Mouse (Mus musculus) kidney, postnatal 36 days (tissue): ENCODE results near the gene Unc80.
A peak's percentile ranks its signal among the peaks of the same experiment; 100 is the strongest.
"Not testable (repeated sequence)": the region's sequence is repeated elsewhere in the genome, so short reads cannot be mapped to it uniquely, and the experiment has no call there.

ENCODE experiments used
- DNase-seq, 2 experiments: peaks; one replicate each; pipeline ENCODE4 v3.0.0; 2021 to 2022; ENCODE audit warnings: mixed read lengths in 2 of 2

Unc80 gene

GRCm38 (mm10) chr1:66638177-66638576, 170.0 kb downstream of the Unc80 start:
- DNase-seq = no peak

DNA sequence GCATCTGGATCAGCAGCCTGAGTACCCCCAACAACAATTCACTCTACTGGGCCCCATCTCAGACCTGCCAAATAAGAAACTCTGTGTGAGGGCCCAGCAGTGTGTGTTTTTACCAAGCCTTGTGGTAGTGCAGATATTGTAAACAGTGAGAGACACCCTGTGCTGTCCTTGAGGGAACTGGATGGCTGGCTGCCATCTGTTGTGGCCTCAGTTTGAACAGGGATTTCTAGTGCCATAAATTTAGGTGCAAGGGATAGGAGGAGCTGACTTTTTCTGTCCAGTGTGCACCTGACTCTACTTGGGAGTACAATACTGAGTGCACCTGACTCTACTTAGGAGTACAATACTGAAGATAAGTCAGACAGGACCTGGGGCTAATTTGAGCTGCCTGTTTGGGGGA, 178.7 kb downstream of the Unc80 start:
- no peak for DNase-seq

GRCm38 (mm10) chr1:66649568-66649967, 181.4 kb downstream of the Unc80 start:
- DNase-seq = no peak

GRCm38 (mm10) chr1:66650006-66650405, 181.8 kb downstream of the Unc80 start:
- DNase-seq = no peak

DNA sequence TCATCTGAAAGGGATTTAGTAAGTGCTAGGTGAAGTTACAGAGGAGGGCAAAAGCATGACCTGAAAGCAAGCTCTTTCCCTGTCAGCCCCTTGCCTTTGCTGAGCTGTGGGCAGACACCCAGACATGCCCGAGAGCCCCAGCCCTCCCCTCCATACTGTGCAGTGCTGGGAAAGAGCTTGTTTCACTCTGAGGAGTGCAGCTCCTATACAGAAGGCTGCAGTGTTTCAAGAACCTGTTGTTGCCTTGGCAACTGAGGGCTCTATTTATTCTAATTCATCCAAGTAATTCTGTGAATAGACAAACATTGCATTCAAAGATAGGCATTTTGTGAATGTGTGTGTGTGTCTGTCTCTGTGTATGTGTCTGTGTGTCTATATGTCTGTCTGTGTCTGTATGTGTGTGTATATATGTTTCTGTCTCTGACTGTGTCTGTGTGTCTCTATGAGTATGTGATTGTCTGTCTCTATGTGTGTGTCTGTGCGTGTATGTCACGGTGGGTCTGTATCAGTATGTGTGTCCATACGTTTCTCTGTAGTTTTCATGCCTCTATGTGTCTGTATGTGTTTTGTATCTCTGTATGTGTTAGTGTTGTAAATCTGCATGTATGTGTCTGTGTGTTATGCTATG, 187.1 kb downstream of the Unc80 start:
- no peak for DNase-seq

DNA sequence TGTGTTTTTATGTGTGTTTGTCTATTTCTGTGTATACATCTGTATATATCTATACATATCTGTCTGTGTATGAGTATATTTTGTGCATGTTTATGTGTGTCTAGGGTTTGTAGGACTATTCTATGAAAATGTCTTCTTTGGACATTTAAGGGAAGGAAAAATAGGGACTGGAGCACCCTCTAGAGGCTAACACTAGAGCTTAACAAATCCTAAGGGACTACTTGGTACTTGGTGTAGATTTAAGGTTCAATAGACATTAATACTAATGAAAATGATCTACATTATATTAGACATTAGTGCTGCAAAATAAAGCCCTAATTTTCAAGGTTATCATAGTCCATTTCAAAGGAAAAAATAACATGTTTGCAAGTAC, 187.6 kb downstream of the Unc80 start:
- DNase-seq = peak in 1 of 2 experiments; percentile 14

DNA sequence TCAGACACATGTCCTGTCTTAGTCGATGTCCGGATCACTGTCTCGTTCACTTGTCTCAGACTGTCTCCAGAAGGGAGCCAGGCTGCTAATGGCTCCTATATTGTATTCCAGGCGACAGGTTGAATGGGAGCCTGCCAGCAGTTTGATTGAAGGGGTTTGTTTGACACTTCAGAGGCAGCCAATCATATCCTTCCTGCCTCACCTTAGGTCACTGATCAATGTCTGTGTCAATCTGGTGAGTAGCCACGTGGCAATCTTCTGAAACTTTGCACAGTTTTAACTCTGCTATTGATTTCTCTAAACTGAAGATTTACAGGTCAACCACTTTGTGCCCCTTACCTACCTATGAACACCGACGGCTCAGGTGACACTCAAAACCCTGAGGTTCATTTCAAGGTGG, 203.3 kb downstream of the Unc80 start:
- no peak for DNase-seq

- no peak for DNase-seq
Measured at GRCm38 (mm10) chr1:66672812-66673211, 204.6 kb downstream of the Unc80 start.

DNA sequence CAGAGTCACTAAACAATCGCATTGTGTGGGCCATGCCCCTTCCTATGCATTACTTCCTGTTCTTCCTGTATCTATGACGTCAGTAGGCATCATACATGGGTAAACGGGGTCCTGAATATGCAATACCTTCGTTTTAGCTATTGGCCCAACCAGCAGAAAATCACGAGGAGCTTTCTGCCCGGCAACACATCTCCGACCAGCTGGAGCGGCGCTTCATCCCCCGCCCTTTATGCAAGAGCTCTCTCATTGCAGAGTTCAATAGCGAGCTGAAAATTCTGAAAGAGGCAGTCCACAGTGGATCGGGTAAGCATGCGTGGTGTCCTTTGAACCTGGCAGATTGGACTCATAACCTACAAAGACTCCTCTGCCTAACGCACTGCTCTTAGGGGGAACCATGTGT, 209.8 kb downstream of the Unc80 start:
- DNase-seq = no peak

GRCm38 (mm10) chr1:66678662-66679061, 210.5 kb downstream of the Unc80 start:
- DNase-seq = no peak

- DNase-seq = no peak
Measured at GRCm38 (mm10) chr1:66682974-66683373, 214.8 kb downstream of the Unc80 start.

- DNase-seq = no peak
Measured at GRCm38 (mm10) chr1:66691772-66692171, 223.6 kb downstream of the Unc80 start.

GRCm38 (mm10) chr1:66692308-66692707, 224.1 kb downstream of the Unc80 start:
- DNase-seq = no peak

- no peak for DNase-seq
Measured at GRCm38 (mm10) chr1:66692780-66693392, 224.7 kb downstream of the Unc80 start.

- no peak for DNase-seq
Measured at GRCm38 (mm10) chr1:66694266-66694665, 226.1 kb downstream of the Unc80 start.

DNA sequence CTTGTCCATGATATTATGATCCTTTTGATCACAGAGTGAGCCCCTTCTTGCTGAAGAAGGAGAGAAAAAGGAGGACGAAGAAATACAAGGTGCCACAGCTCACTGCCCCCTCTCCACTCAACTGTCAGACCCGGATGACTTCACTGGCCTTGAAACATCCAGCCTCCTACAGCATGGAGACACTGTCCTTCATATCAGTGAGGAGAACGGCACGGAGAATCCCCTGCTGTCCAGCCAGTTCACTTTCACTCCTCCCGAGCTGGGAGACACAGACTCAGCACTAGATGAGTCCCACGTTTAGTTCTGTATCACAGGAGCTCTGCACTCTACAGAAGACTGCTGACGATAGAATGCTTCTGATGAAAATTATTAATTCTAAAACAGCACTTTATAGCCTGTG, 227.1 kb downstream of the Unc80 start:
- DNase-seq = no peak

- not testable (repeated sequence) for DNase-seq
Measured at GRCm38 (mm10) chr1:66699630-66700029, 231.5 kb downstream of the Unc80 start.

GRCm38 (mm10) chr1:66700149-66700692, 232.1 kb downstream of the Unc80 start:
- no peak for DNase-seq

DNA sequence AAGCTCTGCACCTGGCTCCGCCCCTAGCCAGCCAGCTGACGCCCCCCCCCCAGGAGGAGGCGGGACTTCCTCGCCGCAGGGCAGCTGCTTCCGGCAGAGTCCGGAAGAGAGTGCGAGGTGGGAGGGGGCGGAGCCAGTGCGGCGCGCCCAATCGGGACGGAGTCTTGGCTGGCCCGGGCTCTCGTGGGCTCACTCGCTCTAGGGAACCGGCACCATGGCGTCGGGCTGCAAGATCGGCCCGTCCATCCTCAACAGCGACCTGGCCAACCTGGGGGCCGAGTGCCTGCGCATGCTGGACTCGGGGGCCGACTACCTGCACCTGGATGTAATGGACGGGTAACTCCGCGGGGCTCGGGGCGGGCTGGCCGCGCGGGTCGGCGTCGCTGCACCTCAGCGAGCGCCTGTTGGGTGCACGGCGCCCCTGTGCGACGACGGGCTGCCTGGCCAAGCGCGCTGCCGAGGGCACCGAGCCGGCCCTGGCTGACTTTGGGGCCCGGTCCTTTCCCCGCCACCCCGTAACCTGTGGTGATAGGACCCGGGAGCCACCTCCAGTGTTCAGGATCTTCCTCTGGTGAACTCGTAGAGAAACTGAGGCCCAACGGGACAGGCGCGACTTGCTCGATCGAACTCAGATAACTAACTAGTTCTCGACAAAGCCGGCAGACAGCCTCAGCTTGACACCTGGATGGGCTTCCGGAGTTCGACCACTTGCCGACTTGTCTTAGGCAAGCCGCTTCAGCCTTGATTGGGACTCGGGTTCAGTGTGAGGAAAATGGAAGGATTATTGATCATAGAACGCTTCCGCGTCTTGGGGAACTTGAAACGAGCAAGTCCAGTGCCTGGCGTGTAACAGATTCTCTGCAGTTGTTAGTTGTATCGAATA, 232.8 kb downstream of the Unc80 start, which contains the start of gene Rpe:
Gene Rpe (plus strand): TSS at position 139 of the 883 bp plus-strand sequence.
- peak; percentile 94 to 98 for DNase-seq

DNA sequence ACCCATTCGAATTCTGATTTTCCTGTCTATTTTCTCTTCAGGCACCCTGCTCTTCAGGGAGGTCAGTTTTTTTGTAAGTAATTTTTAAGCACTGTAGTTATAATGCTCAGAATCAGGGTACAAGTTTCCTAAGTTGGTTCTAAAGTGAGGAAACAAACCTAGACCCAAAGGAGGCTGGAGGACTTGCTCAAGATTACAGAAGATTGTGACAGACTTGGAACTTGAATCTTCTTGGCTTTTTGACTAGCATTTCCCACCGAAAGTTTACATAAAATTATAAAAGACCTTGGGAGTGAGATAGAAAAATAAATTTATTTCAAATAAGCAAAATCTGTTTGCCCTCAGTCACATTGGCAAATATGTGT, 233.4 kb downstream of the Unc80 start:
- DNase-seq = no peak

DNA sequence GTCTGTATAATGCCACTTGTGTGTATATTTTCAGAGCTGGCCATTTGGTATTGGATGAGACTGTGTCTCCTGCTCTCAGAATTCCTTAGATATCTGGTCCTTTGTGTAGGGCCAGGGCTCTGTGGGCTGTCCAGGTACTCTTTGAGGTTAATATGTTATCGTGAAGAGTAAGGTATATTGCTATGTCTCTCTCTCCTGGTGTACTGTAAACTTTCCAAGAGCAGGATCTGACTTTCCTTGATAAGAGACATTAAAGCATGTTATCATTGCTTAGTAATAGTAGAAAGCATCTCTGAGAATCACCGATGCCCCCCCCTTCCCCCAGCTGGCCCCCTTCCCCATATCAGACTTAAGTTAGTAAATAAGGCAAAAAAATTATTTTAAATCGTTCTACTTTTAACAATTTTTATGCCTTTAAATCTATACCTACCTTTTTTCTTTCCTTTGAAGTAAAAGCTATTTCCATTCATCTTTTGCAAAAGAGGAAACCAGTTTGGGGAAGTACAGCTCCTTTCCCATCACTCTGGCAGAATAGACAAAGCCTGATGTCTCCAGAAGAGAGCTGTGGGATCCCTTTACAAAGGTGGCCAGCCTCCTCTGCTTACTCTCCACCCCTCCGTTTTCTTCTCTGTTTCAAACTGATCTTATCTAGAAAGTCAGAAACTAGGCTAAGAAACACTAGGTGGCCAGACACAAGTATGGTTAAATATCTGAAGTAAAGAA, 234.6 kb downstream of the Unc80 start:
- no peak for DNase-seq

GRCm38 (mm10) chr1:66704523-66704922, 236.4 kb downstream of the Unc80 start:
- DNase-seq = no peak

DNA sequence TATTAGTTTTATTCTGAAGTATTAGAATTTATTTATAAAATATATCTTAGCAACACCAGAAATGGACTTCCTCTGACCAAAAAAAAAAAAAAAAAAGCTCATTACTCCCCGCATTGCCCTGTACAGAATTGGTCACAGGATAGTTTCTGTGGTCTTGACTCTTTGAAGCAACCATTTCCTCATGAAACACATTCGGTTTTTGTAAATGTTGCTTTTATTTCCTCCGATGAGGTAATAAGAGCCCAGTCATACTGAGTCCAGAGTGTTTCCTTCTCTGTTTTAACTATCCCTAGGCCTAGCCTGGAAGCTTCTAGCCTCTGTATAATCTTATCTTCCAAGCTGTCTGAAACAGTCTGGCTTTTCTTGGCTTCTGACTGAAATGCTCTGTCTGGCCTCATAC, 244.7 kb downstream of the Unc80 start:
- no peak for DNase-seq
